ENCODE assay signal across 8 mouse cellular contexts in genomic region chr9:66835097-66835480, GRCm38 (mm10). TPM values are rescaled to one million over a fixed set of nuclear protein-coding genes. Genes with fewer than 3 reads are reported as not detected.
A peak's percentile ranks its signal among the peaks of the same experiment; 100 is the strongest.
DNase-seq lines count a peak whose midpoint lies in the region; ATAC-seq and TF ChIP-seq lines count a peak whose summit lies in the region.

No protein-coding gene starts in this region.

- peak overlapping the region; percentile 65 for H3K9ac ChIP-seq in heart, embryonic 14.5 days (ENCODE audit: low read length)
- H3K9ac ChIP-seq in lung, postnatal 0 days (replicated peaks; ENCODE audit: low read depth), result peak overlapping the region; percentile 23; the same call in 1 of the 2 replicates

- H3K27me3 ChIP-seq in heart, embryonic 14.5 days (ENCODE audit: control insufficient read depth, insufficient read depth, low read length), result no peaks in the 10 kb centered on the region
- peaks cover 41% of the 10 kb centered on the region for H3K27me3 ChIP-seq in hindbrain, embryonic 10.5 days (ENCODE audit: insufficient read depth, poor library complexity, severe bottlenecking)
- H3K27me3 ChIP-seq in lung, postnatal 0 days (replicated peaks; ENCODE audit: insufficient read depth, low read length), result no peaks in the 10 kb centered on the region

- H3K4me2 ChIP-seq in heart, embryonic 14.5 days (ENCODE audit: low read length), result peak overlapping the region; percentile 99
- peak overlapping the region; percentile 93 for H3K4me2 ChIP-seq in lung, postnatal 0 days (replicated peaks; ENCODE audit: low read depth, low read length)

- no peak overlapping the region for H3K27ac ChIP-seq in heart, embryonic 14.5 days (replicated peaks in 1 of 2; ENCODE audit: control insufficient read depth in 1 of 2, insufficient read depth in 1 of 2, low read depth in 2 of 2, low read length in 2 of 2)
- H3K27ac ChIP-seq in bone marrow, adult 2 months (ENCODE audit: control insufficient read depth, insufficient read depth, low read depth, low read length, poor library complexity), result no peak overlapping the region; the same call in 1 of the 2 replicates
- H3K27ac ChIP-seq in hindbrain, embryonic 10.5 days, result peak overlapping the region; percentile 79
- peak overlapping the region; percentile 54 for H3K27ac ChIP-seq in lung, postnatal 0 days (ENCODE audit: low read length)

- no peak for TF ChIP-seq POLR2A in bone marrow, adult 2 months (IDR thresholded peaks at IDR 0.05; ENCODE audit: borderline replicate concordance, control insufficient read depth, low read depth, low read length)

- H3K36me3 ChIP-seq in heart, embryonic 14.5 days (ENCODE audit: control insufficient read depth, insufficient read depth, low read length), result no peaks in the 10 kb centered on the region
- no peaks in the 10 kb centered on the region for H3K36me3 ChIP-seq in hindbrain, embryonic 10.5 days
- no peaks in the 10 kb centered on the region for H3K36me3 ChIP-seq in lung, postnatal 0 days (ENCODE audit: insufficient read depth, low read length)

- TF ChIP-seq CTCF in bone marrow, adult 2 months (IDR thresholded peaks at IDR 0.05; ENCODE audit: control insufficient read depth, insufficient read depth, low read length), result no peak
- peak; percentile 50 for TF ChIP-seq CTCF in lung, postnatal 0 days (IDR thresholded peaks at IDR 0.05)

- WGBS in heart, embryonic 14.5 days, result under 1% methylated on average over 24 of the region's 24 CpGs
- under 1% methylated on average over 24 of the region's 24 CpGs for WGBS in bone marrow, adult 2 months
- under 1% methylated on average over 24 of the region's 24 CpGs for WGBS in hindbrain, embryonic 10.5 days
- 0% methylated on average over 24 of the region's 24 CpGs for WGBS in lung, postnatal 0 days

- no peak for DNase-seq in heart, postnatal 25 days (ENCODE audit: low spot score)
- DNase-seq in hindbrain, embryonic 10.5 days (ENCODE audit: low spot score), result no peak
- DNase-seq in lung, postnatal 0 days (ENCODE audit: low spot score), result no peak
- DNase-seq in testis, postnatal 10 days (ENCODE audit: low spot score), result peak; percentile 74
- no peak for DNase-seq in spleen, adult 12 weeks (ENCODE audit: low spot score)
- DNase-seq in left cerebral cortex, adult 8-10 months (ENCODE audit: low spot score in 2 of 2), result no peak

- H3K9me3 ChIP-seq in heart, embryonic 14.5 days (ENCODE audit: control insufficient read depth, low read length), result no peaks in the 10 kb centered on the region
- H3K9me3 ChIP-seq in hindbrain, embryonic 10.5 days, result no peaks in the 10 kb centered on the region
- no peaks in the 10 kb centered on the region for H3K9me3 ChIP-seq in lung, postnatal 0 days (ENCODE audit: low read length)

- intact Hi-C loops in heart, postnatal 25 days (cut with DNase I), result no loop called here

- H3K4me1 ChIP-seq in heart, embryonic 14.5 days (ENCODE audit: control insufficient read depth in 2 of 2, insufficient read depth in 2 of 2, low read length in 2 of 2), result peaks cover 5 to 11% of the 10 kb centered on the region in 2 experiments; a peak in 3 of 4 replicates
- H3K4me1 ChIP-seq in bone marrow, adult 2 months (ENCODE audit: control insufficient read depth, insufficient read depth, low read length), result peaks cover 4% of the 10 kb centered on the region; the same call in 1 of the 2 replicates
- H3K4me1 ChIP-seq in hindbrain, embryonic 10.5 days (replicated peaks), result peaks cover 21% of the 10 kb centered on the region
- peaks cover 9% of the 10 kb centered on the region; the same call in 1 of the 2 replicates for H3K4me1 ChIP-seq in lung, postnatal 0 days (ENCODE audit: insufficient read depth, low read depth, low read length)

- H3K4me3 ChIP-seq in heart, embryonic 14.5 days (ENCODE audit: control insufficient read depth in 1 of 2, insufficient read depth in 1 of 2, low read depth in 1 of 2, low read length in 2 of 2), result peak overlapping the region; percentile 56 to 79
- peak overlapping the region; percentile 68 for H3K4me3 ChIP-seq in bone marrow, adult 2 months (replicated peaks; ENCODE audit: control insufficient read depth, low read depth, low read length)
- peak overlapping the region; percentile 77 for H3K4me3 ChIP-seq in hindbrain, embryonic 10.5 days
- H3K4me3 ChIP-seq in lung, postnatal 0 days (ENCODE audit: low read depth, low read length), result peak overlapping the region; percentile 38

- TF ChIP-seq EP300 in lung, postnatal 0 days (IDR thresholded peaks at IDR 0.05), result 0 out of 2 replicates have a peak, but pooled peaks have one; percentile 6

- ATAC-seq in heart, embryonic 14.5 days (ENCODE audit: insufficient number of reproducible peaks, insufficient read depth, low FRiP score, low read depth), result peak; percentile 63
- ATAC-seq in lung, postnatal 0 days, result peak; percentile 50

RNA-seq across cellular contexts. Expression of gene Aph1c, which starts 0.6 kb away (rescaled TPM):
- 2.1 and 4.5 TPM in 2 replicates for polyA plus RNA-seq in heart, embryonic 14.5 days (2014; fragmentation: Nextera tagmentation; extraction: Ambion mirVana)
- total RNA-seq in heart, postnatal 25 days (2021), result 1 to 10 TPM in 1 of 2 experiments, under 1 TPM in 1; 0.89 to 2.0 TPM
- polyA plus RNA-seq in bone marrow, adult 2 months (2011; ENCODE audit: insufficient read depth, insufficient read length, low replicate concordance, missing spikeins), result 1.7 and 5.8 TPM in 2 replicates
- polyA plus RNA-seq in hindbrain, embryonic 10.5 days (2016; fragmentation: Nextera tagmentation; extraction: Ambion mirVana), result 1.3 and 1.4 TPM in 2 replicates
- 10.5 and 11.7 TPM in 2 replicates for polyA plus RNA-seq in lung, postnatal 0 days (2015; fragmentation: Nextera tagmentation; extraction: Ambion mirVana)
- total RNA-seq in left cerebral cortex, adult 8-10 months (2022), result 10 to 100 TPM in 1 of 4 experiments, 1 to 10 TPM in 3; 5.8 to 10.5 (median 8.4) TPM

RNA-seq across cellular contexts. Expression of gene Gm10647, which starts 38.2 kb away (rescaled TPM):
- 0.46 and 0.57 TPM in 2 replicates for polyA plus RNA-seq in heart, embryonic 14.5 days (2014; fragmentation: Nextera tagmentation; extraction: Ambion mirVana)
- under 1 TPM in 1 of 2 experiments, not detected in 1; 0.11 TPM for total RNA-seq in heart, postnatal 25 days (2021)
- polyA plus RNA-seq in bone marrow, adult 2 months (2011; ENCODE audit: insufficient read depth, insufficient read length, low replicate concordance, missing spikeins), result 0.50 TPM in 1 of 2 replicates, not detected in the other
- polyA plus RNA-seq in hindbrain, embryonic 10.5 days (2016; fragmentation: Nextera tagmentation; extraction: Ambion mirVana), result 0.13 and 0.70 TPM in 2 replicates
- polyA plus RNA-seq in lung, postnatal 0 days (2015; fragmentation: Nextera tagmentation; extraction: Ambion mirVana), result 0.27 and 0.51 TPM in 2 replicates
- total RNA-seq in left cerebral cortex, adult 8-10 months (2022), result under 1 TPM; 0.60 to 0.83 (median 0.69) TPM

RNA-seq across cellular contexts. Expression of gene Aph1b, which starts 39.8 kb away (rescaled TPM):
- polyA plus RNA-seq in heart, embryonic 14.5 days (2014; fragmentation: Nextera tagmentation; extraction: Ambion mirVana), result 9.1 and 11.0 TPM in 2 replicates
- total RNA-seq in heart, postnatal 25 days (2021), result 1 to 10 TPM; 5.6 to 6.4 TPM
- 1.3 and 5.0 TPM in 2 replicates for polyA plus RNA-seq in bone marrow, adult 2 months (2011; ENCODE audit: insufficient read depth, insufficient read length, low replicate concordance, missing spikeins)
- 11.4 and 12.5 TPM in 2 replicates for polyA plus RNA-seq in hindbrain, embryonic 10.5 days (2016; fragmentation: Nextera tagmentation; extraction: Ambion mirVana)
- polyA plus RNA-seq in lung, postnatal 0 days (2015; fragmentation: Nextera tagmentation; extraction: Ambion mirVana), result 4.4 and 6.3 TPM in 2 replicates
- total RNA-seq in left cerebral cortex, adult 8-10 months (2022), result 10 to 100 TPM; 19.1 to 20.4 (median 20.0) TPM

Comparison
In these comparisons a context has a peak if more than half of its experiments do, and no peak if none do; other contexts are left out.
1. H3K27ac ChIP-seq: peak in hindbrain, embryonic 10.5 days (single experiment) and lung, postnatal 0 days (single experiment); none in heart, embryonic 14.5 days (0 of 2) and bone marrow, adult 2 months (single experiment).
2. Peak in every context shown above with its lines, with median percentiles within 50 percentile points of each other: H3K4me3 ChIP-seq.